Mouse (Mus musculus) left cerebral cortex, postnatal 14 days (tissue): Measurements from ENCODE around the gene Spdye4b. TPM values are rescaled to one million over a fixed set of nuclear protein-coding genes. Genes with fewer than 3 reads are reported as not detected.
"Not testable (repeated sequence)": the region's sequence is repeated elsewhere in the genome, so short reads cannot be mapped to it uniquely, and the experiment has no call there.

Experiments used
- DNase-seq, 2 experiments: peaks; one replicate each; pipeline ENCODE4 v3.0.0; 2021 to 2022; ENCODE audit warnings: low spot score in 2 of 2, mixed read lengths in 1 of 2
- intact Hi-C: fragments of 180-260 bp; cut with DNase I; formaldehyde crosslinking; loops from one replicate; pipeline ENCODE4 v1.15.1; 2025
- long read RNA-seq, 2 experiments: library from polyadenylated mRNA; stranded (forward); transcript quantifications; one replicate each; pipeline ENCODE4 v2.0.0; 2021
- total RNA-seq, 2 experiments: library from RNA; stranded (reverse); gene quantifications; 2 replicates each; pipeline ENCODE4 v1.2.3; 2021

Gene Spdye4b
- total RNA-seq: not detected
- long read RNA-seq, experiment 1: 0 reads
- long read RNA-seq, experiment 2: 0 reads

DNA sequence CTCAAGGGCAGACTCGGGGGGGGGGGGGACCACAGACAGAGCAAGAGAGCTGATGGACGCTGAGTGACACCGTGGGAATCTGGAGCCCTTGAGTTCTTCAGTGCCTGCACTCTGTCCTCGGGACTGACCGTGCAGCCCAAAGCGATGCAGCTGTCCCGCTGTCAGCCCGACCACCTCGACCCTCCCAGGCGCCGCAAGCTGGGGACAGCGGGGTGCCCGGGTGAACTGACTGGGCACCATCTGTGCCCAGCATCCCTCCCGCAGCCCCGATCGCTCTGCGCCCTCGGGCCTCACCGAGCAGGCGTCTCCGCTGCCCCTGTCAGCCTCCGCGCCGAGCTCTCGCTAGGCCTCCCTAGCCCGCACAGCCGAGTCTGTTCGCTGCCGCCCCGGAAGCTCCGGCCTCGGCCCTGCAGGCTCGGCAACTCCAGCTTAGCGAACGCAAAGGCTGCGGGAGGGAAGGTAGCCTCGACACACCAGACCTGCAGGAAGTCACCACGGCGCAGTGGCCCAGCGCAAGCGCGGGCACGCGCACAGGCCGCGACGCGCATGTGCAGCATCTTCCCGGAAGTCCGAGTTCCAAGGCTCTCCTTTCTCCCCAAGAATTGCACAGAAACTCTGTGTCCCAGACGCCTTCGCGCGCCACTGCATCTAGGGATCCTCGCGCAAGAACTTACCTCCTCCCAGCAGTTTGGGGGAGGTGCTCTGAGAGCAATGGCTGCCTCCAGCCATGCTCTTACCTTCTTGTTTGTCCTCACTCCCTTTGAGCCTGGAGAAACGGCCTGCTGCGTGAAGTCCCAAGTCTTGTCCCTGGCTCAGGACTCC, at the start of gene Spdye4b, which contains the start of gene Rbak:
TSS of gene Spdye4b (plus strand) at position 763 of the 822 bp plus-strand sequence.
TSS of gene Rbak (minus strand) at position 521 of the 822 bp plus-strand sequence.
- peak; percentile 95 to 97 for DNase-seq
- intact Hi-C loops: loop anchor here (1.0 kb wide), 1 partner anchor 55 kb away; the partner anchor contains the start of gene Zfp12

DNA sequence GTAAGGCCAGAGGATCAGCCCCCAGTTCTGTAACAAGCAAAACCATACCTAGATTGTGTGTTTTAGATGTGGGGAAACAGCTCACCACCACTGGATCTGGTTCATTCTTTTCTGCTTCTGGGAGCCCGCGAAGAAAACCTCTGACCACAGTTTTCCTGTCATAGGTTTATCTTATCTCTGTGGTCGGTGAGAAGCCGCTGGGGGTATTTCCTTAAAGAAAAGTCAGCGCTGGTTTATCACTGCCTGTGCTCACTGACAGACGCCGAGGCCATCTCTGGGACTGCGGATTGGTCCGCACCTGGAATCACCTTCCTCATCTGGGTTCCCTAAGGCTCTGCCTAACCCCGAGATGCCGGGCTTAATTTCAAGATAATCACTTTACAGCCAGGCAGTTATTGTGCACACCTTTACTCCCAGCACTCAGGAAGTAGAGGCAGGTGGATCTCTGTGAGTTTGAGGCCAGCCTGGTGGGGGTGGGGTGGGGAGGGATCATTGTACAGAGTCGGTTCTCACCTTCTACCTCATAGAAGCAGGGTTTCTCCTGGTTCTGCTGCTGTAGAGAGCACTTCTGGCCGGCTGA, 47.8 kb upstream of the Spdye4b start:
- intact Hi-C loops: no loop called here
- no peak for DNase-seq

DNA sequence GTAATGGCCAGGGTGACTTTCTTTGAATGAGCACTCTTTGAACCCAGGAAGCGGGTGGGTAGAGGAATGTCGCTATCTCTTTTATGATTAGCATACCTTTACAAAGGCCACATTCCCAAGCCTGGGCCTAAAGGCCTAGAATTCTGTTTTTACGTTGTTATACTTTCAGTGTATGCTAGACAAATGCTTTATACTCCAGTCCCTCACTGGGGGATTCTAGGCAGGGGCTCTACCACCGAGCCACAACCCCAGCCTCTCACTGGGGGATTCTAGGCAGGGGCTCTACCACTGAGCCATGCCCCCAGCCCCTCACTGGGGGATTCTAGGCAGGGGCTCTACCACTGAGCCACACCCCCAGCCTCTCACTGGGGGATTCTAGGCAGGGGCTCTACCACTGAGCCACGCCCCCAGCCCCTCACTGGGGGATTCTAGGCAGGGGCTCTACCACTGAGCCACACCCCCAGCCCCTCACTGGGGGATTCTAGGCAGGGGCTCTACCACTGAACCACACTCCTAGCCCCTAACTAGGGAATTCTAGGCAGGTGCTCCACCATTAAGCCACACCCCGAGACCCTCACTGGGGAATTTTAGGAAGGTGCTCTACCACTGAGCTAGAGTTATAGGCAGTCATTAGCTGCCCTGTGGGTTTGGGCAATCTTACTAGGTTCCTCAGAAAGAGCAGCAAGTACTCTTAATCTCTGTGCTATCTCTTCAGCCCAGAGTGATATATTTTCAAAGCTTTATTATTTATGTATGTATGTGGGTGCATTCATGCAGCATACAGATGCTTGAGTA, 46.4 kb upstream of the Spdye4b start:
- intact Hi-C loops, DNase-seq: not testable (repeated sequence)

DNA sequence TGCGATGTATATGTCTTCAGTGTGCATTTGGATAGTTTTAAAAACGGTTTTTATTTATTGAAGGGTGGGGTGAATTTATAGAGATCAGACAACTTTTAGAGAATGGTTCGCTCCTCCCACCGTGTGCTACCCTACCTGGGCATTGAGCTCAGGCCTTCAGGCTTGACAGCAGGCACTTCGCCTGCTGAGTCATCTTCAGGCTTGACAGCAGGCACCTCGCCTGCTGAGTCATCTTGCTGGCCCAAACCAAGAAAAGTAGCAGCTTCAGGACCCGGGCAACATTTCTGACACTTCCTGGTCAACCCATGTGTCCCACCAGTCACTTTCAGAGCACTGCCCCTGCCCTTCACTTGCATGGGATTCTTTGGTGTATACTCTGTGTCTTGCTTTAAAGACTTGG, 45.8 kb upstream of the Spdye4b start:
- intact Hi-C loops: no loop called here
- no peak for DNase-seq

DNA sequence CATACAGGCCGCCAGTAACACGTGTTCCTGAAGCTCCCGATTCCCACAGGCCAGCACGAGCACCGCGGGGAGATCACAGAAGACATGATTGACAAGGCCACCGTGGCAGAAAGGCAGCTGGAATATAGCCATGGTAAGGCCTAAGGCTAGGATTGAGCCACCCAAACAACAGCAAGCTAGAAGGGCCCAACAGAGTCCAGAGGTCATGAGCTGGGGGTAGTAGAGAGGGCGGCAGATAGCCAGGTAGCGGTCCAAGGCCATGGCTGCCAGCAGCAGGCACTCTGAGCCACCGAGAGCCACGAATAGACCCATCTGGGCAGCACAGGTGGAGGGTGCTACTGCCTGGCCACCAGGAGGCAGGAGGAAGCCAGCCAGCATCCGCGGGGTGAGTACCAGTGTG, 43.2 kb upstream of the Spdye4b start:
- intact Hi-C loops: no loop called here
- no peak for DNase-seq

DNA sequence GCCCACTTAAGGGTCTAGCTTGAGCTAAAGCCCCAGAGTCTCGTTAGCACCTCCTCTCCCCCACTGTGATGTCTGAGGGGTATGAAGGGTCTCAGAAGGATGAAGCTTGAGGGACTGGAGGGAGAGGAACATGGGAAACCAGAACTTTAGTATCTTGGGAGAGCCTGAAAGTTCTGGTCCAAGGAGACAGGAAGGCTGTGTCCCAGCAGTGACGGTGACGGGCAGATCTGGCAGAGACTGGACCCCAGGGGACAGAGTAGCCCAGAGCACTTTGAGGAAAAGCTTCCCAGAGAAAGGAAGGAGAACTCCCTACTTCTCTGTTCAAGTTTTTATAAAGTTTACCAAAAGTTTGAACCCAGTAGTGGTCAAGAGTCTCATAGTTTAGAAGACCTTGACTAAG, 33.3 kb upstream of the Spdye4b start, which contains the start of gene Olfr718-ps1:
TSS of gene Olfr718-ps1 (minus strand) at position 101 of the 400 bp plus-strand sequence.
- intact Hi-C loops: no loop called here
- DNase-seq: no peak

DNA sequence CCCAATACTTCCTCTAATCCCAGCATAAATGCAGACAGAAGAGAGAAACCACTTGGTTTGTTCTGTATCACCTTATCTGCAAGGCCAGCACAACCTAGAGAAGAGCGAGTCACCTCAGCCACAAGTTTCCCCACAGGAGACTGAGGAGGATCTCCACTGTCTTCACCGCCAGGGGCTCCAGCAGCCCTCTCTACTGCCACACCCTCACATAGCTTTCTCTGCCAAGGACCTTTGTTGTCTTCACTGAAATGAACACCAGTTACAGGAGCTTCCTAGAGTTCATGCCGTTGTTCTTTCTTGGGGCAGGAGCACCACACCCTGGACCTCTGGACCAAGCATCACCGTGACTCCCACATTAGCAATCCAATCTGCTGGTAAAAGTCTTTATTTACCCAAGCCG, 32.2 kb upstream of the Spdye4b start:
- no peak for DNase-seq
- intact Hi-C loops: no loop called here

DNA sequence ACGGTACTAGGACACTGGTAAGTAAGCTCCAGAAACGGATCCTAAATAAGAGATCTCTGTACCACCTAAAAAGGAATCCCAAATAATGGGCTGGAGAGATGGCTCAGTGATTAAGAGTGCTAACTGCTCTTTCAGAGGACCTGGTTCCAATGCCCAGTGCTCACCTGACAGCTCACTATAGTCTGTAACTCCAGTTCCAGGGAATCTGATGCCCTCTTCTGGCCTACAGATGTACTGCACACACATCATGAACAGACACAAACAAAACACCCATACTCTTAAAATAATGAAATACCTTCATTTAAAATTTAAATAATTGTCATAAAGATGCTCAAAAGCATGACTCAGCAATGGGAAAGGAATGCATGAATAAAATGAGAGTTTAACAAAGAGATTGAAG, 31.3 kb upstream of the Spdye4b start:
- DNase-seq: no peak
- intact Hi-C loops: no loop called here

DNA sequence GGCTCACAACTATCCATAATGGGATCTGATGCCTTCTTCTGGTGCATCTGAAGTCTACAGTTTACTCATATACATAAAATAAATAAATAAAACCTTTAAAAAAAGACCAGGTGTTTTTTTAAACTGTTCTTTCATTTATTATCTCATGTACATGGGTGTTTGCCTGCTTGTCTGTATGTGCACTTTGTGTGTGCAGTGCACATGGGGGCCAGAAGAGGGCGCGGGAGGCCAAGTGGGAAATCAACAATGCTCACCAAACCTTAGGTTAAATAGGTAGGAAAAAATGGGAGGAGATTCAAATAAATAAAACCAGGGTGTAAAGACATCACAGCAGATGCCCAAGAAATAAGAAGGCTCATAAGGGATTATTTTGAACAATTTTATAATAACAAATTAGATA, 30.8 kb upstream of the Spdye4b start:
- no peak for DNase-seq
- intact Hi-C loops: no loop called here

DNA sequence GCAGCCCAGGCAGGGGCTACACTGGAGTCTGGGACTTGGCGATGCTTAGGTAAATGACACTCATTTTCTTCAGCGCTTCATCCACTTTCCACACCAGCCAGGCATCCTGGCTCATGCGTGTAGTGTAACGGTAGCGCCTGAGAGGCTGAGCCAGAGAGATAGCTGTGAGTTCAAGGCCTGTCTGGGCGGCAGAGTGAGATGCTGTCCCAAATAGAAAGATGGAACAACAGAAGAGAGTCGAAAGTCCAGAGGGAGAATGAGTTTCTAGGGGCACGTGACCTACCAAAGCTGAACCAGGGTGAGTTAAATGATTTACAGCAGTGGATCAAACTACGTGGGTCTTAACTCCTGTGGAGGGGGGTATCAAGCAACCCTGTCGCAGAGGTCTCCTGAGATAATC, 27.1 kb upstream of the Spdye4b start:
- no peak for DNase-seq
- intact Hi-C loops: no loop called here

DNA sequence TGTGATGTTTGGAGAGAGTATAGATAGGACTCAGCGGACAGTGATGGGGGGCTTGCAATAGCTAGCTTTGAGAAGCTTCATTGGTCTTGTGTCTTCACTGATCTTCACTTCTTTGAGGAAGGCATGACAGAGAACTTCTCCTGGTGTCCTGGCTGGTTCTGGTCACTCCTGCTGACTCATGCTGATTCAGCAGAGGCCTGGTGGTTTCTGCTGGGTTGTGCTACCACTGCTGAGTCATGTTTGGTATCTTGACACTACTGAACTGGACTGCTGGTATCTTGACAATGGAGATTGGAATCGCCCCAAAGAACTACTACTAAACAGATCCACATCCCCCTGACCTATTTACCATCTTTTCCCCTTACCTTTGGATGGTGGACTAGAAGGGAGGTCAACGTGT, 25.3 kb upstream of the Spdye4b start:
- no peak for DNase-seq
- intact Hi-C loops: no loop called here

DNA sequence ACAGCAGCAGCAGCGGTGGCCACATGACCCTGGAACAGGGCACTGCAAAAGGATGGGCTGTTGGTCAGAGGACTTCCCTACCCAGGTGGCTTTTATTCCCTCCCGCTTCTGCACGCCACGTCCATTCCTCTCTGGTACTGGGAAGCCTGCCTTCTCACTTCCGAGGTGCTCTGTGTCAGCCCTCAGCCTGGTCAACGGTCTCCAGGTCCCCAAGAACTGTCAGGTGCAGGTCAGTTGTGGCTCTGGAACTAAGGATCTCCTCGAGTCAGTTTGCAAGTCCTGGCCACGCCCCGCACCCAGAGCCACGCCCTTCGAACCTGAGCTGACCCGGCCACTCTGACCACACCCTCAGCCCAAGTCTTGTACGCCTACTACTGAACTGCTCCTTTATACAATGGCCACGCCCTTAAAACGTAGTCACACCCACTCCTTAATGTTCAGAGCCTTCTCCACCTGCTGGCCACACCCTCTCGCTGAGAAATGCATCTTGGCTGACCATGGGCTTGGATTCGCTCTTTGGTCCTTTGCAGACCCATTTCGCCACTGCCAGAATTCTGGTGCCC, 15.2 kb upstream of the Spdye4b start:
- DNase-seq: no peak
- intact Hi-C loops: no loop called here

DNA sequence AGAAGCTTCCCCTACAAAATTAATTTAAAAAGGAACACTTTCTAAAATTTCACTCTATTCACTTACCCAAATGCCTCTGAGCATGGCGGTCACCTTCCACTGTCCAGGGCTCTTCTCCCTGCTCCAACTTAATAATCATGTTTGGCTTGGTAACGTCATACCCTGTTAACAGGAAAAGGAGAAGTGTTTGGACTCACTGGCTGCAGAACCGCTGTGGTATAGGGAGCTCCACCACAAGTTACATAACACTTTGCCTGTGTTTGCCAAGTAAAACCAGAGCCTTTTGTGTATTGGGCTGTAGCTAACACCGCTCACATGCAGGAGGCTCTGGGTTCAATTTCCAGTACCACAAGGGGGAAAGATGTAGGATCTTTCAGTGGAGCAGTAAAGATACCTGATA, 4.8 kb upstream of the Spdye4b start:
- DNase-seq: no peak
- intact Hi-C loops: loop anchor here (5.0 kb wide), 1 partner anchor 126 kb away; no protein-coding TSS in a partner anchor

DNA sequence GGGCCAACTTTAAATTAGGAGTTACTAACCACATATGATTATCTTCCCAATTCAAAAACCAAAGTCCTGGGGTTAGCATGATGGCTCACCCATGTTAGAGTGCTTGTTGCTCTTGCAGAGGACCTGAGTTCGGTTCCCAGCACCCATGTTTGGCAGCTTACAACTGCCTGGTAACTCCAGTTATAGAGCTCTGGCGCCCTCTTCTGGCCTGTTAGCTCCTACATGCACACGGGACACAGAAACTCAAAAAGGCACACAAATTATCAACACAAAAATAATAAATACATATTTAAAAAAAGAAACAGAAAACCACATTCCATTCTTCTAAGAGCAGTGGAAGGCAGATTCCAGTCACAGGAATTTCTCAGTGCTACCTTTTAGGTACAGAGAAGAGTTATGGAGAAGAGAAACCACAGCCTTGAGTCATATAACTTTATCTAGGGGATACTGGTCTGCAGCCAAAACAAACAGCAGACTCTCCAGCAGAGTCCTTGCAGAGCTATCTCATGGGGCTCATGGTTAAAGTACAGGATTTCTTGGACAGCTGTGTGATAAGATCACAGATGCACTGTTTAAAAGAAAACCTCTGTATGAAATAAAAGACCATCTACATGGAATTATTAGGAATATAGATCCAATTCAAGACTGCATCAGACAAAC, 3.1 kb upstream of the Spdye4b start:
- intact Hi-C loops: loop anchor here (5.0 kb wide), 1 partner anchor 125 kb away; no protein-coding TSS in a partner anchor
- no peak for DNase-seq

DNA sequence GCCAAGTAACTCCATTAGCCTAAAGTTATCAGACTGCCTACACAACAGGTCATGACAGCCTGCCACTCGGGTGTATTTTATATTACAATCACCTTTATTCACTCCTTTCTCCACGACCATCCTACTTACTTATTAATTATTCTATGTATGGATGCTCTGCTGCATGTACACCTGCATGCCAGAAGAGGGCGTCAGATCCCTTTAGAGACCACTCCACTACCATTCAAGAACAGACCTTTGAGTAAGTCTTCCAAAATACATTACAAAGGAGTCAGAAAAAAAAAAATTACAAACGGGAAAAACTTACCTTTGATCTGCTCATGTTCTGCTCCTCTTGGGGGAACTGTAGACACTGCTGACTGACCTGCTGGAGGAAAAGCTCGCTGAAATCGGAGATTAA, 1.6 kb upstream of the Spdye4b start:
- DNase-seq: peak in 1 of 2 experiments; percentile 30
- intact Hi-C loops: loop anchor here (5.0 kb wide), 1 partner anchor 123 kb away; no protein-coding TSS in a partner anchor

DNA sequence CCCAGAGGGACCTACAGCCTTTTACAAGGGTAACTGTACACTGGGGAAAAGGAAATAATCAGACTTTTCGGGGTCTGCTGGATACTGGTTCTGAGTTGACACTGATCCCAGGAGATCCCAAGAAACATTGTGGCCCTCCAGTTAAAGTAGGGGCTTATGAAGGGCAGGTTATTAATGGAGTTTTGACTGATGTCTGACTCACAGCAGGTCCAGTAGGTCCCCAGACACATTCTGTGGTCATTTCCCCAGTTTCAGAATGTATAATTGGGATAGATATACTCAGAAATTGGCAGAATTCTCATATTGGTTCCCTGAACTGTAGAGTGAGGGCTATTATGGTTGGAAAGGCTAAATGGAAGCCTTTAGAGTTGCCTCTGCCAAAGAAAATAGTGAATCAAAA, 7.2 kb downstream of the Spdye4b start:
- DNase-seq, intact Hi-C loops: not testable (repeated sequence)

DNA sequence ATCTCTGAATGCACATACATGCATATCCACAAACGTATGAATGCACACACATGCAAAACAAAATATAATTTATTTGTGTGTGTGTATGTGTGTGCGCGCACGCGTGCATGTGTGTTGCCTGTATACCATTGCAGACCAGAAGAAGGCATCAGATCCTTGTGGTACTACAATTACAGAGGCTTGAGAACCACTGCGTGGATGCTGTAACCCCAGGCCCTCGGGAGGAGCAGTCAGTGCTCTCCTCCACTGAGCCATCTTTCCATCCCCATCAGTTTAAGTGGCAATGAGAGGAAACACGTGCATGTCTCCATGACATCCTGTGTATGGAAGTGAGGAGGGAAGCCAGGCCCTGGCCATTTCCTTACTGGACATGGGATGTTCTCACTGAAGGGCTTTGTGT, 12.0 kb downstream of the Spdye4b start:
- intact Hi-C loops: no loop called here
- DNase-seq: no peak

DNA sequence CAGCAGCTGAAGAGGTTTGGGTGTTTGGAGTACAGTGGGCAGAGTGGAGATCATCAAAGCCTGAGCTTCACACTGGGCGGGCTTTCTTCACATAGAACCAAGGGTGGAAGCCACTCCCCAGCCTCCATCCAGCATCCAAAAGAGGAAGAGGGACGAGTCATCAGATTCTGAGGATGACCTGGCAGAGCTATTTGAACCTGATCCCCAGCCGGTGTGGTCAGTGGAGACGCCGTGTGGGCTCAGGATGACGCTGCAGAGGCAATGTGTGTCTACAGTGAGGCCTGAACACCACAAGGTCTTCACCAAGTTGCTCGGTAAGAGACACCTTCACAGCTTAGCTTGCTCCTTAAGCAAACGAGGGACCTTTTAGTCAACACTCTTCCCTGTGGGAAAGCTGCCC, 13.9 kb downstream of the Spdye4b start:
- intact Hi-C loops, DNase-seq: not testable (repeated sequence)

DNA sequence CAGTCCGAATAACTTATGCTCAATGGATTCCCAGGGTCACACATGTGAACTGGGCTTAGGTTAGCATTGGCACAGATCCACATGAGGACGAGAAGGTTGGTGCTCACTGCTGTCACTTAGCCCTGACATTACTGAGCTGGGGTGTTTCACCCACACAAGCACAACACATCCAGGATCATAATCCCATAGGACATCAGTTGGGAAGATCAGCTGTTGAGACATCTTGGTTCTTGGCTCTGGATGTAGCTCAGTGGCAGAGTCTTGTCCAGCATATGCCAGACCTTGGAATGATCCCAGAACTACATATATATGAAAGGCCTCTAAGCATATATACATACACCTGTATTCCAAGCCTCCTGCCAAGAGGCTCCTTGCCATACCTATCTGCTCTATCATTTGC, 14.3 kb downstream of the Spdye4b start:
- DNase-seq: no peak
- intact Hi-C loops: no loop called here
